Mouse (Mus musculus): ENCODE results near the gene Asic4. TPM values are rescaled to one million over a fixed set of nuclear protein-coding genes. Genes with fewer than 3 reads are reported as not detected.

Gene Asic4
- polyA plus RNA-seq, 1 experiment from 2014 or later = 19.0 TPM

- 13% methylated on average over 35 of the region's 35 CpGs for WGBS
- no peak for ATAC-seq (ENCODE audit: low FRiP score)
- H3K36me3 ChIP-seq = peaks cover 42% of the 10 kb centered on the region
- no peak overlapping the region for H3K27ac ChIP-seq
- H3K4me1 ChIP-seq = peaks cover 39% of the 10 kb centered on the region
- 0 out of 2 replicates have a peak overlapping the region, but pooled peaks have one; percentile 20 for H3K9ac ChIP-seq
- H3K4me3 ChIP-seq = peak overlapping the region; percentile 81
- H3K9me3 ChIP-seq (replicated peaks) = no peaks in the 10 kb centered on the region
- peaks cover 15% of the 10 kb centered on the region for H3K27me3 ChIP-seq
- peak overlapping the region; percentile 92 for H3K4me2 ChIP-seq (replicated peaks)
Observed at GRCm38 (mm10) chr1:75477264-75477965, 27.2 kb downstream of the Asic4 start.

- 55% methylated on average over 3 of the region's 3 CpGs for WGBS
- Histone ChIP-seq H3K27me3 (peaks cover 20% of the 10 kb centered on the region), H3K27ac (no peak overlapping the region; the same call in 1 of the 2 replicates), H3K36me3 (peaks cover 42% of the 10 kb centered on the region), H3K9me3 (replicated peaks) (no peaks in the 10 kb centered on the region), H3K4me1 (peaks cover 43% of the 10 kb centered on the region), H3K4me3 (peak overlapping the region; percentile 81), H3K4me2 (replicated peaks) (peak overlapping the region; percentile 92), H3K9ac (peak overlapping the region; percentile 86; the same call in 1 of the 2 replicates)
- ATAC-seq (ENCODE audit: low FRiP score) = no peak
Observed at GRCm38 (mm10) chr1:75477966-75478290, 27.7 kb downstream of the Asic4 start.

- Histone ChIP-seq H3K4me1 (peaks cover 43% of the 10 kb centered on the region), H3K9me3 (replicated peaks) (no peaks in the 10 kb centered on the region), H3K9ac (peak overlapping the region; percentile 86), H3K4me3 (peak overlapping the region; percentile 81), H3K4me2 (replicated peaks) (peak overlapping the region; percentile 92), H3K36me3 (peaks cover 37% of the 10 kb centered on the region), H3K27me3 (peaks cover 26% of the 10 kb centered on the region), H3K27ac (peak overlapping the region; percentile 86)
- no peak; the same call in none of the 2 replicates for ATAC-seq (ENCODE audit: low FRiP score)
- WGBS = 0% methylated on average over 15 of the region's 25 CpGs
Observed at GRCm38 (mm10) chr1:75478497-75478896, 28.3 kb downstream of the Asic4 start.

- Histone ChIP-seq H3K36me3 (peaks cover 32% of the 10 kb centered on the region), H3K4me2 (replicated peaks) (peak within 1 kb of the TSS; percentile 92), H3K9me3 (replicated peaks) (no peaks in the 10 kb centered on the region), H3K9ac (peak within 1 kb of the TSS; percentile 86), H3K4me1 (peaks cover 37% of the 10 kb centered on the region), H3K4me3 (peak within 1 kb of the TSS; percentile 81), H3K27me3 (peaks cover 32% of the 10 kb centered on the region), H3K27ac (peak within 1 kb of the TSS; percentile 86)
- under 1% methylated on average over 72 of the region's 76 CpGs for WGBS
- peak; percentile 92 for ATAC-seq (ENCODE audit: low FRiP score)
Observed at GRCm38 (mm10) chr1:75478916-75479634, 28.8 kb downstream of the Asic4 start, which contains the start of the genes Chpf and Tmem198. TSS of gene Chpf (minus strand) at chr1:75479307. TSS of gene Tmem198 (plus strand) at chr1:75479532.

GRCm38 (mm10) chr1:75479635-75479989 lies 29.4 kb downstream of the Asic4 start:
- no peak; the same call in 1 of the 2 replicates for ATAC-seq (ENCODE audit: low FRiP score)
- Histone ChIP-seq H3K27me3 (peaks cover 37% of the 10 kb centered on the region), H3K4me1 (peaks cover 36% of the 10 kb centered on the region), H3K27ac (peak overlapping the region; percentile 86), H3K4me2 (replicated peaks) (peak overlapping the region; percentile 92), H3K36me3 (peaks cover 30% of the 10 kb centered on the region), H3K9ac (peak overlapping the region; percentile 86), H3K9me3 (replicated peaks) (no peaks in the 10 kb centered on the region), H3K4me3 (peak overlapping the region; percentile 81)
- WGBS = 2% methylated on average over 23 of the region's 24 CpGs

- Histone ChIP-seq H3K4me1 (peaks cover 36% of the 10 kb centered on the region), H3K4me2 (replicated peaks) (peak overlapping the region; percentile 92), H3K27ac (peak overlapping the region; percentile 86; the same call in 1 of the 2 replicates), H3K4me3 (peak overlapping the region; percentile 81), H3K9me3 (replicated peaks) (no peaks in the 10 kb centered on the region), H3K27me3 (peaks cover 41% of the 10 kb centered on the region), H3K9ac (peak overlapping the region; percentile 86), H3K36me3 (peaks cover 30% of the 10 kb centered on the region)
- no peak for ATAC-seq (ENCODE audit: low FRiP score)
- 18% methylated on average over 13 of the region's 13 CpGs for WGBS
Observed at GRCm38 (mm10) chr1:75480036-75480435, 29.8 kb downstream of the Asic4 start.

GRCm38 (mm10) chr1:75480735-75481134 lies 30.5 kb downstream of the Asic4 start:
- peak overlapping the region; percentile 81 for H3K4me3 ChIP-seq
- no peak overlapping the region for H3K27ac ChIP-seq
- peaks cover 36% of the 10 kb centered on the region for H3K4me1 ChIP-seq
- WGBS = 84% methylated on average over 7 of the region's 7 CpGs
- H3K4me2 ChIP-seq (replicated peaks) = peak overlapping the region; percentile 92
- ATAC-seq (ENCODE audit: low FRiP score) = no peak
- H3K27me3 ChIP-seq = peaks cover 48% of the 10 kb centered on the region
- H3K9me3 ChIP-seq (replicated peaks) = no peaks in the 10 kb centered on the region
- H3K9ac ChIP-seq = no peak overlapping the region
- H3K36me3 ChIP-seq = peaks cover 30% of the 10 kb centered on the region

- Histone ChIP-seq H3K9ac (no peak overlapping the region), H3K4me2 (replicated peaks) (peak overlapping the region; percentile 91), H3K27ac (no peak overlapping the region), H3K9me3 (replicated peaks) (no peaks in the 10 kb centered on the region), H3K36me3 (peaks cover 24% of the 10 kb centered on the region), H3K27me3 (peaks cover 83% of the 10 kb centered on the region), H3K4me3 (peak overlapping the region; percentile 48), H3K4me1 (peaks cover 27% of the 10 kb centered on the region)
- peak; percentile 18; the same call in 1 of the 2 replicates for ATAC-seq (ENCODE audit: low FRiP score)
- WGBS = 4% methylated on average over 24 of the region's 24 CpGs
Observed at GRCm38 (mm10) chr1:75486561-75486960, 36.3 kb downstream of the Asic4 start.

GRCm38 (mm10) chr1:75487040-75487404 lies 36.8 kb downstream of the Asic4 start:
- peak overlapping the region; percentile 47; the same call in 1 of the 2 replicates for H3K9ac ChIP-seq
- no peaks in the 10 kb centered on the region for H3K9me3 ChIP-seq (replicated peaks)
- 2% methylated on average over 13 of the region's 13 CpGs for WGBS
- H3K4me3 ChIP-seq = peak overlapping the region; percentile 48
- H3K4me2 ChIP-seq (replicated peaks) = peak overlapping the region; percentile 91
- H3K4me1 ChIP-seq = peaks cover 27% of the 10 kb centered on the region
- H3K27ac ChIP-seq = no peak overlapping the region
- ATAC-seq (ENCODE audit: low FRiP score) = 0 out of 2 replicates have a peak, but pooled peaks have one; percentile 29
- peaks cover 84% of the 10 kb centered on the region for H3K27me3 ChIP-seq
- H3K36me3 ChIP-seq = peaks cover 24% of the 10 kb centered on the region

- ATAC-seq (ENCODE audit: low FRiP score) = peak; percentile 58
- H3K4me1 ChIP-seq = peaks cover 25% of the 10 kb centered on the region
- peak overlapping the region; percentile 47; the same call in 1 of the 2 replicates for H3K9ac ChIP-seq
- peaks cover 86% of the 10 kb centered on the region for H3K27me3 ChIP-seq
- WGBS = under 1% methylated on average over 62 of the region's 62 CpGs
- peak overlapping the region; percentile 48 for H3K4me3 ChIP-seq
- H3K4me2 ChIP-seq (replicated peaks) = peak overlapping the region; percentile 91
- no peak overlapping the region for H3K27ac ChIP-seq
- peaks cover 23% of the 10 kb centered on the region for H3K36me3 ChIP-seq
- no peaks in the 10 kb centered on the region for H3K9me3 ChIP-seq (replicated peaks)
Observed at GRCm38 (mm10) chr1:75487405-75488161, 37.3 kb downstream of the Asic4 start.

GRCm38 (mm10) chr1:75490785-75491551 lies 40.7 kb downstream of the Asic4 start:
- peaks cover 27% of the 10 kb centered on the region for H3K4me1 ChIP-seq
- no peaks in the 10 kb centered on the region for H3K9me3 ChIP-seq (replicated peaks)
- H3K27me3 ChIP-seq = peaks cover 57% of the 10 kb centered on the region
- 83% methylated on average over 34 of the region's 34 CpGs for WGBS
- H3K9ac ChIP-seq = no peak overlapping the region
- no peak for ATAC-seq (ENCODE audit: low FRiP score)
- H3K4me3 ChIP-seq = no peak overlapping the region
- H3K36me3 ChIP-seq = 0 out of 2 replicates have a peak, but pooled peaks cover 6% of the 10 kb centered on the region
- no peak overlapping the region for H3K4me2 ChIP-seq (replicated peaks)
- no peak overlapping the region for H3K27ac ChIP-seq
